ENCODE assay signal across 8 mouse cellular contexts in genomic region chr2:147297876-147298498, GRCm38 (mm10).
DNase-seq lines count a peak whose midpoint lies in the region; ATAC-seq and TF ChIP-seq lines count a peak whose summit lies in the region.

No protein-coding gene starts in this region.

- H3K4me1 ChIP-seq in heart, postnatal 0 days (ENCODE audit: control insufficient read depth, insufficient read depth): no peaks in the 10 kb centered on the region
- H3K4me1 ChIP-seq in neural tube, embryonic 12.5 days: peaks cover 4% of the 10 kb centered on the region; the same call in 1 of the 2 replicates
- peaks cover 11% of the 10 kb centered on the region; the same call in 1 of the 2 replicates for H3K4me1 ChIP-seq in limb, embryonic 12.5 days (replicated peaks)
- H3K4me1 ChIP-seq in neural tube, embryonic 15.5 days: peaks cover 15% of the 10 kb centered on the region; the same call in 1 of the 2 replicates

- TF ChIP-seq CTCF in heart, postnatal 0 days (IDR thresholded peaks at IDR 0.05; ENCODE audit: low read depth): no peak
- TF ChIP-seq CTCF in left cerebral cortex, adult 2 months (IDR thresholded peaks at IDR 0.05): no peak

- no peaks in the 10 kb centered on the region for H3K27me3 ChIP-seq in heart, postnatal 0 days (ENCODE audit: control insufficient read depth, insufficient read depth, low read length)
- H3K27me3 ChIP-seq in neural tube, embryonic 12.5 days (replicated peaks): no peaks in the 10 kb centered on the region
- 0 out of 2 replicates have a peak, but pooled peaks cover 3% of the 10 kb centered on the region for H3K27me3 ChIP-seq in limb, embryonic 12.5 days
- H3K27me3 ChIP-seq in neural tube, embryonic 15.5 days (replicated peaks): peaks cover 2% of the 10 kb centered on the region; the same call in 1 of the 2 replicates

- H3K9ac ChIP-seq in heart, postnatal 0 days (replicated peaks; ENCODE audit: low read depth, low read length): no peak overlapping the region
- H3K9ac ChIP-seq in neural tube, embryonic 12.5 days: no peak overlapping the region
- H3K9ac ChIP-seq in limb, embryonic 12.5 days (replicated peaks): no peak overlapping the region
- no peak overlapping the region for H3K9ac ChIP-seq in neural tube, embryonic 15.5 days (replicated peaks)

- intact Hi-C loops in left cerebral cortex, adult 2 months (cut with DNase I): no loop called here

- ATAC-seq in heart, postnatal 0 days (ENCODE audit: insufficient read depth, low read depth): peak; percentile 44
- ATAC-seq in neural tube, embryonic 12.5 days (ENCODE audit: low FRiP score, low read depth): 0 out of 2 replicates have a peak, but pooled peaks have one; percentile 9
- ATAC-seq in limb, embryonic 12.5 days (ENCODE audit: insufficient number of reproducible peaks, insufficient read depth, low FRiP score, low TSS enrichment, low read depth): peak; percentile 10; the same call in 1 of the 2 replicates
- peak; percentile 46; the same call in 1 of the 2 replicates for ATAC-seq in neural tube, embryonic 15.5 days (ENCODE audit: low FRiP score)

- no peak overlapping the region for H3K4me3 ChIP-seq in heart, postnatal 0 days (ENCODE audit: low read depth, low read length)
- no peak overlapping the region for H3K4me3 ChIP-seq in neural tube, embryonic 12.5 days
- H3K4me3 ChIP-seq in limb, embryonic 12.5 days (replicated peaks): no peak overlapping the region
- no peak overlapping the region for H3K4me3 ChIP-seq in neural tube, embryonic 15.5 days (replicated peaks)
- no peak overlapping the region for H3K4me3 ChIP-seq in left cerebral cortex, adult 2 months

- no peak for DNase-seq in heart, postnatal 0 days (ENCODE audit: low spot score)
- DNase-seq in heart, adult 8-10 months (ENCODE audit: low spot score): no peak
- DNase-seq in neural tube, embryonic 10.5 days (ENCODE audit: extremely low spot score, low spot score): no peak
- no peak for DNase-seq in left cerebral cortex, adult 2 months (ENCODE audit: extremely low spot score in 1 of 2, low spot score in 2 of 2)
- no peak for DNase-seq in ovary, postnatal 10 days (ENCODE audit: low spot score)

- WGBS in heart, postnatal 0 days: 72% methylated on average over 11 of the region's 11 CpGs
- 82% methylated on average over 11 of the region's 11 CpGs for WGBS in neural tube, embryonic 12.5 days
- WGBS in limb, embryonic 12.5 days: 85% methylated on average over 11 of the region's 11 CpGs
- 70% methylated on average over 11 of the region's 11 CpGs for WGBS in neural tube, embryonic 15.5 days

- TF ChIP-seq EP300 in heart, postnatal 0 days (IDR thresholded peaks at IDR 0.05; ENCODE audit: low read depth): no peak

- H3K9me3 ChIP-seq in heart, postnatal 0 days (replicated peaks; ENCODE audit: control insufficient read depth, low read length): no peaks in the 10 kb centered on the region
- no peaks in the 10 kb centered on the region for H3K9me3 ChIP-seq in neural tube, embryonic 12.5 days
- H3K9me3 ChIP-seq in limb, embryonic 12.5 days: no peaks in the 10 kb centered on the region
- no peaks in the 10 kb centered on the region for H3K9me3 ChIP-seq in neural tube, embryonic 15.5 days (replicated peaks)

- H3K36me3 ChIP-seq in heart, postnatal 0 days (replicated peaks; ENCODE audit: control insufficient read depth, insufficient read depth, low read length): no peaks in the 10 kb centered on the region
- no peaks in the 10 kb centered on the region for H3K36me3 ChIP-seq in neural tube, embryonic 12.5 days
- no peaks in the 10 kb centered on the region for H3K36me3 ChIP-seq in limb, embryonic 12.5 days
- H3K36me3 ChIP-seq in neural tube, embryonic 15.5 days: no peaks in the 10 kb centered on the region

- no peak overlapping the region for H3K4me2 ChIP-seq in heart, postnatal 0 days (ENCODE audit: low read depth, low read length)
- H3K4me2 ChIP-seq in neural tube, embryonic 12.5 days (replicated peaks): no peak overlapping the region
- H3K4me2 ChIP-seq in limb, embryonic 12.5 days: no peak overlapping the region
- H3K4me2 ChIP-seq in neural tube, embryonic 15.5 days: no peak overlapping the region

- H3K27ac ChIP-seq in heart, postnatal 0 days (ENCODE audit: low read depth): no peak overlapping the region
- no peak overlapping the region for H3K27ac ChIP-seq in neural tube, embryonic 12.5 days
- peak overlapping the region; percentile 70 for H3K27ac ChIP-seq in limb, embryonic 12.5 days
- peak overlapping the region; percentile 68 for H3K27ac ChIP-seq in neural tube, embryonic 15.5 days (replicated peaks)
- no peak overlapping the region for H3K27ac ChIP-seq in left cerebral cortex, adult 2 months

Comparison
In these comparisons a context has a peak if more than half of its experiments do, and no peak if none do; other contexts are left out.
1. H3K27ac ChIP-seq: peak in limb, embryonic 12.5 days (single experiment) and neural tube, embryonic 15.5 days (single experiment); none in heart, postnatal 0 days (single experiment), neural tube, embryonic 12.5 days (single experiment) and left cerebral cortex, adult 2 months (single experiment).
2. Peak in every context shown above with its lines, with median percentiles within 50 percentile points of each other: ATAC-seq.